Mouse (Mus musculus) neural tube, postnatal 0 days (tissue): ENCODE data around the gene Lamp5. TPM values are rescaled to one million over a fixed set of nuclear protein-coding genes. Genes with fewer than 3 reads are reported as not detected.

Experiments
- polyA plus RNA-seq: library from polyadenylated mRNA; unstranded; fragments of >200 nt; fragmentation: Nextera tagmentation; extraction: Ambion mirVana; gene quantifications from 2 replicates; pipeline ENCODE4 v1.2.1, GENCODE M21; 2015

The Lamp5 gene
- 224 and 246 TPM in 2 replicates for polyA plus RNA-seq

GRCm38 (mm10) chr2:136051688-136052289, at the start of gene Lamp5:
TSS of gene Lamp5 (plus strand) at chr2:136052239.

